Mouse (Mus musculus) midbrain, embryonic 14.5 days (tissue): Measurements from ENCODE around the gene Olfr1269. TPM values are rescaled to one million over a fixed set of nuclear protein-coding genes. Genes with fewer than 3 reads are reported as not detected.

Experiments
- ATAC-seq: fragments of 200-750 bp; cut with Nextera tagmentation; 2 replicates; pipeline ENCODE4 v1.8.0; 2017; ENCODE audit warnings: moderate number of reproducible peaks, moderate library complexity; ENCODE audit not compliant: low FRiP score, low TSS enrichment
- DNase-seq: peaks from one replicate; pipeline ENCODE4 v3.0.0-alpha.2; 2015
- H3K27ac ChIP-seq: fragments of 300-500 bp; sonication (generic); replicated peaks from 2 replicates; pipeline ENCODE4 v1.5.1; 2014; ENCODE audit warnings: mild to moderate bottlenecking, low read depth, low read length, moderate library complexity
- H3K27me3 ChIP-seq: fragments of 300-500 bp; sonication (generic); 2 replicates; pipeline ENCODE4 v1.6.1; 2014; ENCODE audit warnings: low read length, control low read depth, mixed read lengths; ENCODE audit not compliant: control insufficient read depth, insufficient read depth
- H3K36me3 ChIP-seq: fragments of 300-500 bp; sonication (generic); 2 replicates; pipeline ENCODE4 v1.6.1; 2014; ENCODE audit warnings: low read length, control low read depth; ENCODE audit not compliant: control insufficient read depth, insufficient read depth
- H3K4me1 ChIP-seq: fragments of 300-500 bp; sonication (generic); 2 replicates; pipeline ENCODE4 v1.6.1; 2014; ENCODE audit warnings: mild to moderate bottlenecking, antibody characterized with exemption, low read length, control low read depth; ENCODE audit not compliant: control insufficient read depth, insufficient read depth
- H3K4me2 ChIP-seq: fragments of 300-500 bp; sonication (generic); 2 replicates; pipeline ENCODE4 v1.6.1; 2014; ENCODE audit warnings: mild to moderate bottlenecking, low read length, moderate library complexity
- H3K4me3 ChIP-seq: fragments of 300-500 bp; sonication (generic); replicated peaks from 2 replicates; pipeline ENCODE4 v1.5.1; 2014; ENCODE audit warnings: low read depth, low read length
- H3K9ac ChIP-seq: fragments of 300-500 bp; sonication (generic); replicated peaks from 2 replicates; pipeline ENCODE4 v1.6.1; 2014; ENCODE audit warnings: mild to moderate bottlenecking, low read length, moderate library complexity
- H3K9me3 ChIP-seq: fragments of 300-500 bp; sonication (generic); 2 replicates; pipeline ENCODE4 v1.6.1; 2016; ENCODE audit warnings: low read length, control low read depth, mixed read lengths; ENCODE audit not compliant: control insufficient read depth
- WGBS: fragments of 180-500 bp; shearing (Covaris S2); extraction: QIAGEN DNeasy Blood & Tissue Kit; methylation state at CpG from one replicate; pipeline ENCODE4 v1.1.7; 2014; 5-methylcytosine and 5-hydroxymethylcytosine counted together
- polyA plus RNA-seq: library from polyadenylated mRNA; unstranded; fragments of >200 nt; fragmentation: Nextera tagmentation; extraction: Ambion mirVana; gene quantifications from 2 replicates; pipeline ENCODE4 v1.2.1, GENCODE M21; 2014

Gene Olfr1269
- polyA plus RNA-seq = not detected in 2 replicates

GRCm38 (mm10) chr2:90121312-90121711 lies at the start of gene Olfr1269:
Gene Olfr1269 (minus strand): TSS chr2:90121412.
- Histone ChIP-seq H3K9ac (no peak within 1 kb of the TSS), H3K36me3 (no peaks in the 10 kb centered on the region), H3K9me3 (no peaks in the 10 kb centered on the region), H3K4me2 (no peak within 1 kb of the TSS), H3K27ac (no peak within 1 kb of the TSS), H3K27me3 (no peaks in the 10 kb centered on the region), H3K4me3 (no peak within 1 kb of the TSS), H3K4me1 (no peaks in the 10 kb centered on the region)
- WGBS = 100% methylated on average over 1 of the region's 1 CpGs
- no peak for ATAC-seq
- no peak for DNase-seq

- H3K27ac ChIP-seq = no peak overlapping the region
- no peaks in the 10 kb centered on the region for H3K4me1 ChIP-seq
- no peak overlapping the region for H3K4me3 ChIP-seq
- no peaks in the 10 kb centered on the region for H3K36me3 ChIP-seq
- WGBS = 95% methylated on average over 9 of the region's 9 CpGs
- H3K4me2 ChIP-seq = no peak overlapping the region
- H3K9ac ChIP-seq = no peak overlapping the region
- H3K9me3 ChIP-seq = no peaks in the 10 kb centered on the region
- DNase-seq = no peak
- H3K27me3 ChIP-seq = no peaks in the 10 kb centered on the region
- no peak for ATAC-seq
Observed at GRCm38 (mm10) chr2:90153916-90154315, 32.7 kb upstream of the Olfr1269 start.

- ATAC-seq = no peak
- 90% methylated on average over 3 of the region's 3 CpGs for WGBS
- H3K9ac ChIP-seq = no peak within 1 kb of the TSS
Observed at GRCm38 (mm10) chr2:90152991-90153390, 31.8 kb upstream of the Olfr1269 start, which contains the start of gene Olfr1270. Gene Olfr1270 (minus strand): TSS chr2:90153091.

DNA sequence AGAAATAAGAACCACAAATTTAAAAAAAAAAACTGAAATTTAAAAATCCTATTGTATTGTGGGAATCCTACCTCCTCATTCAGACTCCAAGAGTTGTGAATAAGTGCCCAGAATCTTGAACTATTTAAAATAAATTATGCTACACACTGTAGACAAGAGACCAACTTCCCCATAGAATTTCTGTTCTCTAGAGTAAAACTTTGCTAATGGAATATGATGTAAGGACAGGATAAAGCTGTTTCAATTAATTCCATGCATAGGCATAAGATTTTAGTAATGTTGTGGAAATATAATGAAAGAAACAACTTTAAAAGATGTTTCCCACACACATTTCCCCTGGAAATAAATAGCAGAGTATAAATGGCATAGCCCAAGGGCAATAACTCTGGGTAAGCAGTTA lies 21.0 kb upstream of the Olfr1269 start, which contains the start of gene Olfr32:
Olfr32 (minus strand) TSS at position 101 of the 400 bp plus-strand sequence.
- Histone ChIP-seq H3K27ac (no peak within 1 kb of the TSS), H3K9me3 (no peaks in the 10 kb centered on the region), H3K4me1 (no peaks in the 10 kb centered on the region), H3K9ac (no peak within 1 kb of the TSS), H3K4me2 (no peak within 1 kb of the TSS), H3K36me3 (no peaks in the 10 kb centered on the region), H3K4me3 (no peak within 1 kb of the TSS), H3K27me3 (no peaks in the 10 kb centered on the region)
- ATAC-seq (no peak), DNase-seq (no peak)

More at GRCm38 (mm10) chr2:90152991-90153390, 31.8 kb upstream of the Olfr1269 start, which contains the start of gene Olfr1270:
- DNase-seq = no peak
- Histone ChIP-seq H3K9me3 (no peaks in the 10 kb centered on the region), H3K4me3 (no peak within 1 kb of the TSS), H3K4me2 (no peak within 1 kb of the TSS), H3K27me3 (no peaks in the 10 kb centered on the region), H3K36me3 (no peaks in the 10 kb centered on the region), H3K27ac (no peak within 1 kb of the TSS), H3K4me1 (no peaks in the 10 kb centered on the region)

DNA sequence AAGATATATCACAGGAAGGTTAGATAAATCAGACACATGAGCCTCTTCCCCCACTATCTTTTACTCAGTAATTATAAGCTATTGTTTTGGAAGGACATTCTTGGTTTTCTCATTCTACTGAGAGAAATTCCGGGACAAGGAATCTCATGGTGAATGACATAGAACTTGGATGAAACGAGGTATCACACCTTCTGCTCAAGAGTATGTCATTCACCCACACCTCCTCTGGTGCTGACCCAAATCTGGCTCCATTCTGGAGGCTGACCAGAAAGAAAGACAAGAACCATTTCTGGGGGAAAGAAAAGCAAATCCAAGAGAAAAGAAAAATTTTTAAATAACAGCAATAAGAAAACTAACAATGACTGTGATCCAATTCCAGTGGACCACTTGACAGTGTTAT lies 51.1 kb downstream of the Olfr1269 start:
- Histone ChIP-seq H3K4me3 (no peak overlapping the region), H3K27ac (no peak overlapping the region), H3K36me3 (no peaks in the 10 kb centered on the region), H3K4me1 (no peaks in the 10 kb centered on the region), H3K9ac (no peak overlapping the region), H3K4me2 (no peak overlapping the region), H3K9me3 (no peaks in the 10 kb centered on the region; the same call in 1 of the 2 replicates), H3K27me3 (no peaks in the 10 kb centered on the region)
- DNase-seq (no peak), ATAC-seq (no peak)
- 80% methylated on average over 2 of the region's 2 CpGs for WGBS

Other genes starting within 250 kb of the Olfr1269 start
- not detected in 2 replicates for gene Olfr1257, start 243.0 kb downstream of the Olfr1269 start, polyA plus RNA-seq
- not detected in 2 replicates for gene Olfr1258, start 194.1 kb downstream of the Olfr1269 start, polyA plus RNA-seq
- not detected in 2 replicates for gene Olfr1259, start 172.7 kb downstream of the Olfr1269 start, polyA plus RNA-seq
- gene Olfr1260, start 147.1 kb downstream of the Olfr1269 start, polyA plus RNA-seq = not detected in 2 replicates
- not detected in 2 replicates for gene Olfr1261, start 130.2 kb downstream of the Olfr1269 start, polyA plus RNA-seq
- gene Olfr1262, start 121.3 kb downstream of the Olfr1269 start, polyA plus RNA-seq = not detected in 2 replicates
- gene Olfr1263, start 109.3 kb downstream of the Olfr1269 start, polyA plus RNA-seq = not detected in 2 replicates
- not detected in 2 replicates for gene Olfr1264, start 95.8 kb downstream of the Olfr1269 start, polyA plus RNA-seq
- not detected in 2 replicates for gene Olfr1265, start 86.1 kb downstream of the Olfr1269 start, polyA plus RNA-seq
- gene Olfr140, start 57.8 kb downstream of the Olfr1269 start, polyA plus RNA-seq = not detected in 2 replicates
- 0.09 TPM in 1 of 2 replicates, not detected in the other for gene Olfr32, start 20.9 kb upstream of the Olfr1269 start, polyA plus RNA-seq
- gene Olfr1270, start 31.7 kb upstream of the Olfr1269 start, polyA plus RNA-seq = not detected in 2 replicates
- gene Olfr1506, start 103.1 kb upstream of the Olfr1269 start, polyA plus RNA-seq = not detected in 2 replicates
- not detected in 2 replicates for gene Olfr142, start 136.2 kb upstream of the Olfr1269 start, polyA plus RNA-seq
- gene Olfr1271, start 149.6 kb upstream of the Olfr1269 start, polyA plus RNA-seq = not detected in 2 replicates
- not detected in 2 replicates for gene Olfr1272, start 171.4 kb upstream of the Olfr1269 start, polyA plus RNA-seq
- gene Gm13769, start 200.8 kb upstream of the Olfr1269 start, polyA plus RNA-seq = not detected in 2 replicates